Mouse (Mus musculus) olfactory bulb, adult 2 months (tissue): ENCODE data around the gene Ankfn1. TPM values are rescaled to one million over a fixed set of nuclear protein-coding genes. Genes with fewer than 3 reads are reported as not detected.

Experiments used
- H3K27ac ChIP-seq: fragments of 200-500 bp; 2 replicates; pipeline ENCODE4 v1.5.1; 2012; ENCODE audit warnings: low read depth, low read length; ENCODE audit not compliant: insufficient read depth
- H3K4me1 ChIP-seq: fragments of 200-500 bp; 2 replicates; pipeline ENCODE4 v1.6.1; 2012; ENCODE audit warnings: low read length; ENCODE audit not compliant: control insufficient read depth, insufficient read depth
- H3K4me3 ChIP-seq: fragments of 200-500 bp; 2 replicates; pipeline ENCODE4 v1.5.1; 2012; ENCODE audit warnings: mild to moderate bottlenecking, low read depth, low read length, moderate library complexity; ENCODE audit not compliant: insufficient read depth
- CTCF ChIP-seq: fragments of 200-500 bp; IDR thresholded peaks from 2 replicates; pipeline ENCODE4 v1.5.1; 2012; ENCODE audit warnings: low read depth, mild to moderate bottlenecking, low read length, moderate library complexity; ENCODE audit not compliant: insufficient read depth
- POLR2A ChIP-seq: fragments of 200-500 bp; IDR thresholded peaks from 2 replicates; pipeline ENCODE4 v1.6.1; 2012; ENCODE audit warnings: mild to moderate bottlenecking, low read depth, low read length, moderate library complexity; ENCODE audit not compliant: insufficient read depth
- WGBS: fragments of 180-500 bp; shearing (Covaris S2); methylation state at CpG from one replicate; pipeline ENCODE4 v1.1.7; 2018; 5-methylcytosine and 5-hydroxymethylcytosine counted together
- polyA plus RNA-seq: library from polyadenylated mRNA; stranded (reverse); fragments of >200 nt; gene quantifications from 2 replicates; pipeline ENCODE4 v1.2.4, GENCODE M21; 2012; ENCODE audit warnings: low replicate concordance; ENCODE audit not compliant: missing spikeins, insufficient read depth, insufficient read length

Ankfn1 gene
- polyA plus RNA-seq, 1 experiment = not detected

- no peak overlapping the region for H3K4me3 ChIP-seq
- peaks cover 3% of the 10 kb centered on the region for H3K4me1 ChIP-seq
- TF ChIP-seq CTCF (no peak), POLR2A (no peak)
- WGBS = 83% methylated on average over 2 of the region's 2 CpGs
- no peak overlapping the region for H3K27ac ChIP-seq
Measured at GRCm38 (mm10) chr11:89382634-89383009, 394.8 kb downstream of the Ankfn1 start.

GRCm38 (mm10) chr11:89381782-89382633 lies 395.4 kb downstream of the Ankfn1 start:
- Histone ChIP-seq H3K4me3 (no peak overlapping the region), H3K27ac (0 out of 2 replicates have a peak overlapping the region, but pooled peaks have one; percentile 28), H3K4me1 (peaks cover 3% of the 10 kb centered on the region)
- TF ChIP-seq CTCF = no peak
- 45% methylated on average over 8 of the region's 8 CpGs for WGBS

- H3K27ac ChIP-seq = no peak overlapping the region
- WGBS = 86% methylated on average over 14 of the region's 14 CpGs
- H3K4me3 ChIP-seq = no peak overlapping the region
- TF ChIP-seq POLR2A = no peak
- no peak for TF ChIP-seq CTCF
- no peaks in the 10 kb centered on the region for H3K4me1 ChIP-seq
Measured at GRCm38 (mm10) chr11:89370941-89371340, 406.5 kb downstream of the Ankfn1 start.

GRCm38 (mm10) chr11:89370373-89370772 lies 407.1 kb downstream of the Ankfn1 start:
- no peaks in the 10 kb centered on the region for H3K4me1 ChIP-seq
- H3K27ac ChIP-seq = no peak overlapping the region
- TF ChIP-seq CTCF (no peak), POLR2A (no peak)
- H3K4me3 ChIP-seq = no peak overlapping the region
- WGBS = 87% methylated on average over 7 of the region's 7 CpGs

- Histone ChIP-seq H3K4me3 (no peak overlapping the region), H3K27ac (no peak overlapping the region), H3K4me1 (no peaks in the 10 kb centered on the region)
- no peak for TF ChIP-seq CTCF
- no peak for TF ChIP-seq POLR2A
- WGBS = 90% methylated on average over 3 of the region's 3 CpGs
Measured at GRCm38 (mm10) chr11:89363981-89364380, 413.5 kb downstream of the Ankfn1 start.

GRCm38 (mm10) chr11:89360895-89361294 lies 416.6 kb downstream of the Ankfn1 start:
- no peak overlapping the region for H3K27ac ChIP-seq
- peaks cover 4% of the 10 kb centered on the region for H3K4me1 ChIP-seq
- TF ChIP-seq CTCF (no peak), POLR2A (no peak)
- no peak overlapping the region for H3K4me3 ChIP-seq
- WGBS = 91% methylated on average over 3 of the region's 3 CpGs

- H3K27ac ChIP-seq = no peak overlapping the region
- H3K4me3 ChIP-seq = no peak overlapping the region
- H3K4me1 ChIP-seq = peaks cover 7% of the 10 kb centered on the region
- WGBS = 59% methylated on average over 5 of the region's 5 CpGs
- TF ChIP-seq CTCF = no peak
- no peak for TF ChIP-seq POLR2A
Measured at GRCm38 (mm10) chr11:89358546-89358945, 418.9 kb downstream of the Ankfn1 start.

GRCm38 (mm10) chr11:89356479-89356878 lies 421.0 kb downstream of the Ankfn1 start:
- 95% methylated on average over 2 of the region's 2 CpGs for WGBS

GRCm38 (mm10) chr11:89356018-89356417 lies 421.4 kb downstream of the Ankfn1 start:
- no peak for TF ChIP-seq CTCF
- no peak for TF ChIP-seq POLR2A
- Histone ChIP-seq H3K27ac (no peak overlapping the region), H3K4me3 (no peak overlapping the region), H3K4me1 (peaks cover 7% of the 10 kb centered on the region)
- WGBS = 19% methylated on average over 5 of the region's 5 CpGs

More at GRCm38 (mm10) chr11:89356479-89356878, 421.0 kb downstream of the Ankfn1 start:
- TF ChIP-seq POLR2A = no peak
- TF ChIP-seq CTCF = no peak
- peaks cover 7% of the 10 kb centered on the region for H3K4me1 ChIP-seq
- no peak overlapping the region for H3K4me3 ChIP-seq
- H3K27ac ChIP-seq = no peak overlapping the region

GRCm38 (mm10) chr11:89340238-89340637 lies 437.2 kb downstream of the Ankfn1 start:
- TF ChIP-seq CTCF (no peak), POLR2A (no peak)
- 60% methylated on average over 12 of the region's 12 CpGs for WGBS
- no peaks in the 10 kb centered on the region for H3K4me1 ChIP-seq
- no peak overlapping the region for H3K4me3 ChIP-seq
- no peak overlapping the region for H3K27ac ChIP-seq

Other genes with a start within 250 kb of the Ankfn1 start
- gene Pctp, start 225.2 kb upstream of the Ankfn1 start, polyA plus RNA-seq = not detected in 2 replicates